17 mouse cellular contexts compared by ENCODE assay signal in genomic region chr3:71296541-71296940, GRCm38 (mm10).
"Had no signal": no experiment of that assay in that cellular context is flagged by ENCODE, and none has a peak within 500 bp of the region (broad histone marks: within the 10 kb centered on the region; RNA-seq: fewer than 3 reads in every experiment).

No protein-coding gene starts in this region.

- H3K27ac ChIP-seq: neural tube, embryonic 12.5 days; neural tube, embryonic 13.5 days; neural tube, embryonic 15.5 days; stomach, embryonic 15.5 days; stomach, postnatal 0 days had no signal

- H3K4me1 ChIP-seq: neural tube, embryonic 12.5 days; neural tube, embryonic 13.5 days; neural tube, embryonic 15.5 days; stomach, embryonic 15.5 days had no signal

- H3K36me3 ChIP-seq: neural tube, embryonic 12.5 days; neural tube, embryonic 13.5 days; neural tube, embryonic 15.5 days; stomach, embryonic 15.5 days had no signal

- DNase-seq: retina, postnatal 1 day; right cerebral cortex, adult 18-20 months; right cerebral cortex, postnatal 14 days; right cerebral cortex, postnatal 25 days; right cerebral cortex, postnatal 4 days; spleen, adult 18-20 months; thymus, adult 18-20 months; thymus, adult 2 months; thymus, postnatal 14 days; thymus, postnatal 25 days; thymus, postnatal 36 days; thymus, postnatal 4 days had no signal

- H3K9ac ChIP-seq: neural tube, embryonic 12.5 days; neural tube, embryonic 13.5 days; neural tube, embryonic 15.5 days; stomach, embryonic 15.5 days had no signal

- H3K9me3 ChIP-seq: neural tube, embryonic 12.5 days; neural tube, embryonic 13.5 days; neural tube, embryonic 15.5 days; stomach, embryonic 15.5 days had no signal

- H3K27me3 ChIP-seq: neural tube, embryonic 12.5 days; neural tube, embryonic 13.5 days; neural tube, embryonic 15.5 days; stomach, embryonic 15.5 days had no signal

- H3K4me2 ChIP-seq: neural tube, embryonic 12.5 days; neural tube, embryonic 13.5 days; neural tube, embryonic 15.5 days; stomach, embryonic 15.5 days had no signal

- H3K4me3 ChIP-seq: neural tube, embryonic 12.5 days; neural tube, embryonic 13.5 days; neural tube, embryonic 15.5 days; stomach, embryonic 15.5 days had no signal
